Mouse (Mus musculus) G1E (cell line): ENCODE measurements at regions not wholly inside any gene's neighbourhood (a gene's known extent, or its start where the extent isn't known, plus 50 kb on each side); places are given as distances from the start of the nearest gene placed in this dataset.

ENCODE experiments used
- ATAC-seq: 2 replicates; pipeline ENCODE4 v1.8.0; 2016; ENCODE audit warnings: mild to moderate bottlenecking; ENCODE audit not compliant: insufficient number of reproducible peaks, poor library complexity, low FRiP score, severe bottlenecking; ENCODE audit errors: extremely low read depth
- DNase-seq: peaks from one replicate; pipeline ENCODE4 v3.0.0; 2012; ENCODE audit warnings: low spot score
- H3K27me3 ChIP-seq: 2 replicates; pipeline ENCODE4 v1.6.1; 2012; ENCODE audit warnings: mild to moderate bottlenecking, low read length, inconsistent platforms; ENCODE audit not compliant: insufficient read depth
- H3K36me3 ChIP-seq: replicated peaks from 2 replicates; pipeline ENCODE3; 2012; ENCODE audit warnings: mild to moderate bottlenecking, inconsistent platforms
- H3K4me1 ChIP-seq: 2 replicates; pipeline ENCODE4 v1.6.1; 2012; ENCODE audit warnings: low read depth, low read length, inconsistent platforms, mixed read lengths; ENCODE audit not compliant: insufficient read depth
- H3K4me3 ChIP-seq: 2 replicates; pipeline ENCODE4 v1.5.1; 2012; ENCODE audit warnings: low read depth, mild to moderate bottlenecking, inconsistent platforms, low read length, moderate library complexity, mixed read lengths
- H3K9me3 ChIP-seq: replicated peaks from 2 replicates; pipeline ENCODE4 v1.6.1; 2012; ENCODE audit warnings: inconsistent platforms
- CTCF ChIP-seq: IDR thresholded peaks from 2 replicates; pipeline ENCODE4 v1.5.1; 2012; ENCODE audit warnings: low read depth, low read length, inconsistent platforms, mixed read lengths
- GATA1 ChIP-seq: IDR thresholded peaks from 2 replicates; pipeline ENCODE4 v1.6.1; 2012; ENCODE audit warnings: borderline replicate concordance, low read length, inconsistent platforms, mixed read lengths
- GATA2 ChIP-seq: IDR thresholded peaks from 2 replicates; pipeline ENCODE4 v1.6.1; 2012; ENCODE audit warnings: low read depth, low read length, inconsistent platforms, borderline replicate concordance
- POLR2AphosphoS5 ChIP-seq: IDR thresholded peaks from 2 replicates; pipeline ENCODE4 v1.6.1; 2012; ENCODE audit warnings: low read depth, low read length, inconsistent platforms; ENCODE audit not compliant: insufficient replicate concordance
- TAL1 ChIP-seq: conservative IDR thresholded peaks from 2 replicates; pipeline ENCODE4 v1.6.1; 2012; ENCODE audit warnings: low read depth, low read length, inconsistent platforms, mixed read lengths

GRCm38 (mm10) chr13:16676873-16677272, 665.2 kb downstream of the Inhba start:
- no peak for DNase-seq
- ATAC-seq, result no peak
- H3K9me3 ChIP-seq, result no peaks in the 10 kb centered on the region
- H3K36me3 ChIP-seq, result no peaks in the 10 kb centered on the region
- no peak overlapping the region for H3K4me3 ChIP-seq
- TF ChIP-seq GATA1 (no peak), GATA2 (no peak), CTCF (no peak), POLR2AphosphoS5 (no peak), TAL1 (no peak)
- no peaks in the 10 kb centered on the region for H3K4me1 ChIP-seq
- H3K27me3 ChIP-seq, result no peaks in the 10 kb centered on the region

GRCm38 (mm10) chr13:16678246-16679024, 666.8 kb downstream of the Inhba start:
- no peak for ATAC-seq
- no peaks in the 10 kb centered on the region for H3K9me3 ChIP-seq

GRCm38 (mm10) chr13:16694201-16694600, 682.5 kb downstream of the Inhba start:
- H3K36me3 ChIP-seq, result no peaks in the 10 kb centered on the region
- H3K9me3 ChIP-seq, result no peaks in the 10 kb centered on the region
- ATAC-seq, result no peak
- DNase-seq, result no peak
- H3K4me3 ChIP-seq, result no peak overlapping the region
- no peaks in the 10 kb centered on the region for H3K4me1 ChIP-seq
- TF ChIP-seq GATA1 (no peak), GATA2 (no peak), TAL1 (no peak), CTCF (no peak), POLR2AphosphoS5 (no peak)
- H3K27me3 ChIP-seq, result no peaks in the 10 kb centered on the region

More at GRCm38 (mm10) chr13:16678246-16679024, 666.8 kb downstream of the Inhba start:
- no peaks in the 10 kb centered on the region for H3K27me3 ChIP-seq
- DNase-seq, result no peak
- H3K36me3 ChIP-seq, result no peaks in the 10 kb centered on the region
- no peak overlapping the region for H3K4me3 ChIP-seq
- peaks cover 6% of the 10 kb centered on the region for H3K4me1 ChIP-seq
- no peak for TF ChIP-seq GATA1
- TF ChIP-seq POLR2AphosphoS5, result no peak
- TF ChIP-seq TAL1, result no peak
- TF ChIP-seq GATA2, result no peak
- no peak for TF ChIP-seq CTCF

- TF ChIP-seq TAL1 (no peak), GATA1 (no peak), GATA2 (no peak), CTCF (no peak), POLR2AphosphoS5 (no peak)
- DNase-seq (no peak), ATAC-seq (no peak)
- Histone ChIP-seq H3K9me3 (no peaks in the 10 kb centered on the region), H3K4me3 (no peak overlapping the region), H3K4me1 (no peaks in the 10 kb centered on the region), H3K36me3 (no peaks in the 10 kb centered on the region), H3K27me3 (no peaks in the 10 kb centered on the region)
Observed at GRCm38 (mm10) chr13:16700934-16701333, 689.3 kb downstream of the Inhba start.

- ATAC-seq, result no peak
- TF ChIP-seq GATA1 (no peak), CTCF (no peak), TAL1 (no peak), GATA2 (no peak), POLR2AphosphoS5 (no peak)
- no peaks in the 10 kb centered on the region for H3K9me3 ChIP-seq
Observed at GRCm38 (mm10) chr13:16702138-16702537, 690.5 kb downstream of the Inhba start.

GRCm38 (mm10) chr13:16705217-16706104, 693.8 kb downstream of the Inhba start:
- Histone ChIP-seq H3K9me3 (no peaks in the 10 kb centered on the region), H3K27me3 (no peaks in the 10 kb centered on the region), H3K4me1 (no peaks in the 10 kb centered on the region), H3K36me3 (no peaks in the 10 kb centered on the region), H3K4me3 (no peak overlapping the region)
- DNase-seq (no peak), ATAC-seq (no peak)
- TF ChIP-seq POLR2AphosphoS5 (no peak), TAL1 (no peak), CTCF (no peak), GATA2 (no peak), GATA1 (no peak)

More at GRCm38 (mm10) chr13:16702138-16702537, 690.5 kb downstream of the Inhba start:
- no peak overlapping the region for H3K4me3 ChIP-seq
- no peaks in the 10 kb centered on the region for H3K27me3 ChIP-seq
- H3K4me1 ChIP-seq, result no peaks in the 10 kb centered on the region
- no peaks in the 10 kb centered on the region for H3K36me3 ChIP-seq
- DNase-seq, result no peak
